Mouse (Mus musculus) heart, embryonic 15.5 days (tissue): ENCODE data around the gene Spata22. TPM values are rescaled to one million over a fixed set of nuclear protein-coding genes. Genes with fewer than 3 reads are reported as not detected.
"Not testable (repeated sequence)": the region's sequence is repeated elsewhere in the genome, so short reads cannot be mapped to it uniquely, and the experiment has no call there.

Experiments used
- ATAC-seq: fragments of 200-750 bp; cut with Nextera tagmentation; replicated peaks from 2 replicates; pipeline ENCODE4 v1.8.0; 2017; ENCODE audit warnings: low read depth, moderate TSS enrichment; ENCODE audit not compliant: insufficient number of reproducible peaks, insufficient read depth, low FRiP score
- H3K27ac ChIP-seq: fragments of 300-500 bp; sonication (generic); 2 replicates; pipeline ENCODE4 v1.5.1; 2015; ENCODE audit warnings: mild to moderate bottlenecking, inconsistent platforms
- H3K27me3 ChIP-seq: fragments of 300-500 bp; sonication (generic); 2 replicates; pipeline ENCODE4 v1.6.1; 2015; ENCODE audit warnings: inconsistent platforms
- H3K36me3 ChIP-seq: fragments of 300-500 bp; sonication (generic); 2 replicates; pipeline ENCODE4 v1.6.1; 2015; ENCODE audit warnings: mild to moderate bottlenecking, inconsistent platforms
- H3K4me1 ChIP-seq: fragments of 300-500 bp; sonication (generic); replicated peaks from 2 replicates; pipeline ENCODE4 v1.6.1; 2015; ENCODE audit warnings: inconsistent platforms
- H3K4me2 ChIP-seq: fragments of 300-500 bp; sonication (generic); 2 replicates; pipeline ENCODE4 v1.6.1; 2015; ENCODE audit warnings: inconsistent platforms, mild to moderate bottlenecking, moderate library complexity
- H3K4me3 ChIP-seq: fragments of 300-500 bp; sonication (generic); 2 replicates; pipeline ENCODE4 v1.5.1; 2015; ENCODE audit warnings: mild to moderate bottlenecking, inconsistent platforms
- H3K9ac ChIP-seq: fragments of 300-500 bp; sonication (generic); 2 replicates; pipeline ENCODE4 v1.6.1; 2015; ENCODE audit warnings: mild to moderate bottlenecking, inconsistent platforms
- H3K9me3 ChIP-seq: fragments of 300-500 bp; sonication (generic); replicated peaks from 2 replicates; pipeline ENCODE4 v1.6.1; 2016; ENCODE audit warnings: inconsistent platforms
- WGBS: fragments of 180-500 bp; shearing (Covaris S2); methylation state at CpG from one replicate; pipeline ENCODE4 v1.1.7; 2015; ENCODE audit warnings: mixed read lengths; 5-methylcytosine and 5-hydroxymethylcytosine counted together
- polyA plus RNA-seq: library from polyadenylated mRNA; unstranded; fragments of >200 nt; fragmentation: Nextera tagmentation; extraction: Ambion mirVana; gene quantifications from 2 replicates; pipeline ENCODE4 v1.2.1, GENCODE M21; 2015

Spata22 gene
- polyA plus RNA-seq: not detected in 2 replicates

GRCm38 (mm10) chr11:73329442-73329841 is at the start of gene Spata22, which contains the start of the genes Aspa and Gm49340:
Gene Spata22, plus strand, starts transcription at chr11:73329741.
Gene Aspa, minus strand, starts transcription at chr11:73329596.
Gene Gm49340, plus strand, starts transcription at chr11:73329741.
- no peaks in the 10 kb centered on the region for H3K4me1 ChIP-seq
- H3K27me3 ChIP-seq: no peaks in the 10 kb centered on the region
- WGBS: 75% methylated on average over 27 of the region's 27 CpGs
- ATAC-seq: no peak
- H3K4me3 ChIP-seq: no peak within 1 kb of the TSS
- H3K9me3 ChIP-seq: no peaks in the 10 kb centered on the region
- no peak within 1 kb of the TSS for H3K4me2 ChIP-seq
- H3K9ac ChIP-seq: no peak within 1 kb of the TSS
- H3K36me3 ChIP-seq: no peaks in the 10 kb centered on the region
- no peak within 1 kb of the TSS for H3K27ac ChIP-seq

GRCm38 (mm10) chr11:73280710-73281109 is 48.8 kb upstream of the Spata22 start:
- Histone ChIP-seq H3K4me3 (no peak overlapping the region), H3K9ac (no peak overlapping the region), H3K27me3 (no peaks in the 10 kb centered on the region), H3K4me2 (no peak overlapping the region), H3K9me3 (no peaks in the 10 kb centered on the region), H3K36me3 (no peaks in the 10 kb centered on the region), H3K4me1 (peaks cover 16% of the 10 kb centered on the region), H3K27ac (no peak overlapping the region)
- WGBS: 37% methylated on average over 5 of the region's 5 CpGs
- no peak for ATAC-seq

- no peaks in the 10 kb centered on the region for H3K9me3 ChIP-seq
- no peak overlapping the region for H3K9ac ChIP-seq
- H3K4me2 ChIP-seq: peak overlapping the region; percentile 62
- WGBS: 2% methylated on average over 16 of the region's 16 CpGs
- H3K4me1 ChIP-seq: peaks cover 16% of the 10 kb centered on the region
- no peak overlapping the region for H3K27ac ChIP-seq
- no peaks in the 10 kb centered on the region for H3K36me3 ChIP-seq
- H3K4me3 ChIP-seq: peak overlapping the region; percentile 42
- ATAC-seq: peak; percentile 64
- H3K27me3 ChIP-seq: no peaks in the 10 kb centered on the region
These were observed 48.0 kb upstream of the Spata22 start for GRCm38 (mm10) chr11:73281528-73282027.

- Histone ChIP-seq H3K9ac (no peak overlapping the region), H3K4me3 (no peak overlapping the region), H3K4me1 (peaks cover 16% of the 10 kb centered on the region), H3K27me3 (no peaks in the 10 kb centered on the region), H3K9me3 (no peaks in the 10 kb centered on the region), H3K27ac (0 out of 2 replicates have a peak overlapping the region, but pooled peaks have one; percentile 48), H3K36me3 (no peaks in the 10 kb centered on the region), H3K4me2 (no peak overlapping the region)
- WGBS: 28% methylated on average over 9 of the region's 9 CpGs
- peak; percentile 44 for ATAC-seq
These were observed 46.2 kb upstream of the Spata22 start for GRCm38 (mm10) chr11:73283369-73283768.

GRCm38 (mm10) chr11:73283926-73284325 is 45.6 kb upstream of the Spata22 start:
- 0 out of 2 replicates have a peak, but pooled peaks have one; percentile 13 for ATAC-seq
- Histone ChIP-seq H3K27ac (peak overlapping the region; percentile 48; the same call in 1 of the 2 replicates), H3K9ac (no peak overlapping the region)

GRCm38 (mm10) chr11:73284351-73284750 is 45.2 kb upstream of the Spata22 start:
- no peak for ATAC-seq
- Histone ChIP-seq H3K4me1 (peaks cover 16% of the 10 kb centered on the region), H3K4me3 (no peak overlapping the region), H3K36me3 (no peaks in the 10 kb centered on the region), H3K9me3 (no peaks in the 10 kb centered on the region), H3K27ac (0 out of 2 replicates have a peak overlapping the region, but pooled peaks have one; percentile 48), H3K9ac (no peak overlapping the region), H3K4me2 (no peak overlapping the region), H3K27me3 (no peaks in the 10 kb centered on the region)

More at GRCm38 (mm10) chr11:73283926-73284325, 45.6 kb upstream of the Spata22 start:
- no peaks in the 10 kb centered on the region for H3K9me3 ChIP-seq
- 46% methylated on average over 1 of the region's 1 CpGs for WGBS
- H3K27me3 ChIP-seq: no peaks in the 10 kb centered on the region
- peaks cover 16% of the 10 kb centered on the region for H3K4me1 ChIP-seq
- H3K4me3 ChIP-seq: no peak overlapping the region
- no peaks in the 10 kb centered on the region for H3K36me3 ChIP-seq
- no peak overlapping the region for H3K4me2 ChIP-seq

- Histone ChIP-seq H3K27ac (no peak overlapping the region), H3K4me2 (no peak overlapping the region), H3K36me3 (no peaks in the 10 kb centered on the region), H3K9ac (no peak overlapping the region), H3K4me1 (no peaks in the 10 kb centered on the region), H3K27me3 (no peaks in the 10 kb centered on the region), H3K9me3 (no peaks in the 10 kb centered on the region), H3K4me3 (no peak overlapping the region)
- 55% methylated on average over 1 of the region's 1 CpGs for WGBS
- no peak for ATAC-seq
These were observed 39.9 kb upstream of the Spata22 start for GRCm38 (mm10) chr11:73289621-73290020.

- H3K9ac ChIP-seq: no peak overlapping the region
- no peaks in the 10 kb centered on the region for H3K9me3 ChIP-seq
- no peak overlapping the region for H3K4me2 ChIP-seq
- no peak overlapping the region for H3K27ac ChIP-seq
- no peaks in the 10 kb centered on the region for H3K27me3 ChIP-seq
- no peak overlapping the region for H3K4me3 ChIP-seq
- no peaks in the 10 kb centered on the region for H3K36me3 ChIP-seq
- H3K4me1 ChIP-seq: no peaks in the 10 kb centered on the region
- 47% methylated on average over 2 of the region's 2 CpGs for WGBS
- ATAC-seq: no peak
These were observed 26.4 kb upstream of the Spata22 start for GRCm38 (mm10) chr11:73303123-73303522.

- no peaks in the 10 kb centered on the region for H3K4me1 ChIP-seq
- no peak overlapping the region for H3K27ac ChIP-seq
- H3K27me3 ChIP-seq: no peaks in the 10 kb centered on the region
- H3K9me3 ChIP-seq: no peaks in the 10 kb centered on the region
- no peak overlapping the region for H3K9ac ChIP-seq
- no peak overlapping the region for H3K4me3 ChIP-seq
- H3K36me3 ChIP-seq: no peaks in the 10 kb centered on the region
- ATAC-seq: no peak
- H3K4me2 ChIP-seq: no peak overlapping the region
- 55% methylated on average over 3 of the region's 3 CpGs for WGBS
These were observed 13.6 kb upstream of the Spata22 start for GRCm38 (mm10) chr11:73315961-73316360.

GRCm38 (mm10) chr11:73318581-73318980 is 11.0 kb upstream of the Spata22 start:
- WGBS: 68% methylated on average over 2 of the region's 2 CpGs
- not testable (repeated sequence) for H3K27ac ChIP-seq, H3K9me3 ChIP-seq, H3K4me1 ChIP-seq, ATAC-seq, H3K4me2 ChIP-seq, H3K4me3 ChIP-seq, H3K9ac ChIP-seq, H3K27me3 ChIP-seq, H3K36me3 ChIP-seq

- not testable (repeated sequence) for ATAC-seq, H3K27me3 ChIP-seq, H3K4me3 ChIP-seq, H3K4me2 ChIP-seq, H3K4me1 ChIP-seq, H3K36me3 ChIP-seq, H3K9me3 ChIP-seq, H3K9ac ChIP-seq, H3K27ac ChIP-seq
- WGBS: 89% methylated on average over 13 of the region's 13 CpGs
These were observed 8.5 kb upstream of the Spata22 start for GRCm38 (mm10) chr11:73321064-73321463.
